Mouse (Mus musculus) heart, embryonic 16.5 days (tissue): ENCODE data around the gene Jade1. TPM values are rescaled to one million over a fixed set of nuclear protein-coding genes. Genes with fewer than 3 reads are reported as not detected.

ENCODE experiments used
- ATAC-seq: fragments of 200-750 bp; cut with Nextera tagmentation; replicated peaks from 2 replicates; pipeline ENCODE4 v1.8.0; 2017; ENCODE audit warnings: moderate number of reproducible peaks; ENCODE audit not compliant: insufficient read depth, low FRiP score; ENCODE audit errors: extremely low read depth
- H3K27ac ChIP-seq: fragments of 300-500 bp; sonication (generic); 2 replicates; pipeline ENCODE4 v1.5.1; 2014; ENCODE audit warnings: mild to moderate bottlenecking, low read length, control low read depth, moderate library complexity
- H3K27me3 ChIP-seq: fragments of 300-500 bp; sonication (generic); 2 replicates; pipeline ENCODE4 v1.6.1; 2014; ENCODE audit warnings: low read length, mixed read lengths; ENCODE audit not compliant: control insufficient read depth, insufficient read depth
- H3K36me3 ChIP-seq: fragments of 300-500 bp; sonication (generic); 2 replicates; pipeline ENCODE4 v1.6.1; 2014; ENCODE audit not compliant: control insufficient read depth, insufficient read depth
- H3K4me1 ChIP-seq: fragments of 300-500 bp; sonication (generic); 2 replicates; pipeline ENCODE4 v1.6.1; 2014; ENCODE audit warnings: low read length, mixed read lengths; ENCODE audit not compliant: control insufficient read depth, insufficient read depth
- H3K4me2 ChIP-seq: fragments of 300-500 bp; sonication (generic); 2 replicates; pipeline ENCODE4 v1.6.1; 2014; ENCODE audit warnings: low read depth, mild to moderate bottlenecking, control low read depth, low read length
- H3K4me3 ChIP-seq: fragments of 300-500 bp; sonication (generic); 2 replicates; pipeline ENCODE4 v1.5.1; 2014; ENCODE audit warnings: mild to moderate bottlenecking, control low read depth, low read length
- H3K9ac ChIP-seq: fragments of 300-500 bp; sonication (generic); 2 replicates; pipeline ENCODE4 v1.6.1; 2014; ENCODE audit warnings: low read length, control low read depth
- H3K9me3 ChIP-seq: fragments of 300-500 bp; sonication (generic); replicated peaks from 2 replicates; pipeline ENCODE4 v1.6.1; 2016; ENCODE audit warnings: low read length; ENCODE audit not compliant: control insufficient read depth
- WGBS: fragments of 180-500 bp; shearing (Covaris S2); extraction: QIAGEN DNeasy Blood & Tissue Kit; methylation state at CpG from one replicate; pipeline ENCODE4 v1.1.7; 2014; 5-methylcytosine and 5-hydroxymethylcytosine counted together
- polyA plus RNA-seq: library from polyadenylated mRNA; unstranded; fragments of >200 nt; fragmentation: Nextera tagmentation; extraction: Ambion mirVana; gene quantifications from 2 replicates; pipeline ENCODE4 v1.2.1, GENCODE M21; 2015

Gene Jade1
- polyA plus RNA-seq, 1 experiment from 2014 or later: 13.4 TPM

DNA sequence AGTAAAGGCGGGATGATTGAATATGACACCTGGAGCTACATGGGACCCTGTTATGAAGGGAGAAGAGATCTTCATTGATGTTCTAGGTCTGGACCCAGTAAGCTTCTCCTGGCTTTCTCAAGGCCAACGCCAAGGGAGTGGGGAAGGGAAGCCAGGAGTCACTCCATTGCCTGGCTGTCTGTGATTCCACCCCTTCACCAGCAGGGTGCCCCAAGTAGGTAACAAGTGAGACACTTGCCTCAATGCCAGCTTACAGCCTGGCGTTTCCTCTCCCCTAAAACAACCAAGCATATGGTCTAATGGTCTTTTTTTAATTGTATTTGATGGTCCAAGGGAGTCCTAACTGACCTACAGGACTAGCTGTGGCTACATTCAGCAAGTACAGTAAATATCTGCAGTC is 14.2 kb upstream of the Jade1 start:
- Histone ChIP-seq H3K4me3 (no peak overlapping the region), H3K27ac (no peak overlapping the region), H3K9ac (no peak overlapping the region), H3K27me3 (no peaks in the 10 kb centered on the region), H3K4me1 (0 out of 2 replicates have a peak, but pooled peaks cover 9% of the 10 kb centered on the region), H3K36me3 (no peaks in the 10 kb centered on the region), H3K9me3 (no peaks in the 10 kb centered on the region), H3K4me2 (no peak overlapping the region)
- WGBS: 79% methylated on average over 3 of the region's 3 CpGs
- no peak for ATAC-seq

DNA sequence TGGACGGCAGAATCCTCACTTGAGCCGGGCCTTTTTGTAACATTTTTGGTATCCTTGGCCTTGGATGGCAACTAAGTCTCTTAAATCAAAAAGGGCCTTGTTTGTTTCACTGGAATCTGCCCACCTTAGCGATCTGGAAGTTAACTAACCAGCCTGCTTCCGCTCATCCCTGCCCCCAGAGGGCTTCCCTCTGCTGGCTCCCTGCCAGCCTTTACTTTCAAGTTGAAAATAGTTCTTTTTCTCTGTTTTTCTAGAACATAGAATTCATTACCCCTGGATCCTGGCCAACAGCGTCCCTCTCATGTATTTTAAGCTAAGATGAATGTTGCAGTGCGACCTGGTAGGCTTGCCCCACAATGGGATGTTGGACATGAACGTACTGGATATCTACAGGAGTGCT is 11.1 kb upstream of the Jade1 start:
- no peak overlapping the region for H3K4me2 ChIP-seq
- no peak overlapping the region for H3K9ac ChIP-seq
- no peaks in the 10 kb centered on the region for H3K27me3 ChIP-seq
- H3K27ac ChIP-seq: no peak overlapping the region
- WGBS: 51% methylated on average over 7 of the region's 7 CpGs
- no peak for ATAC-seq
- no peak overlapping the region for H3K4me3 ChIP-seq
- 0 out of 2 replicates have a peak, but pooled peaks cover 4% of the 10 kb centered on the region for H3K4me1 ChIP-seq
- H3K9me3 ChIP-seq: no peaks in the 10 kb centered on the region
- no peaks in the 10 kb centered on the region for H3K36me3 ChIP-seq

DNA sequence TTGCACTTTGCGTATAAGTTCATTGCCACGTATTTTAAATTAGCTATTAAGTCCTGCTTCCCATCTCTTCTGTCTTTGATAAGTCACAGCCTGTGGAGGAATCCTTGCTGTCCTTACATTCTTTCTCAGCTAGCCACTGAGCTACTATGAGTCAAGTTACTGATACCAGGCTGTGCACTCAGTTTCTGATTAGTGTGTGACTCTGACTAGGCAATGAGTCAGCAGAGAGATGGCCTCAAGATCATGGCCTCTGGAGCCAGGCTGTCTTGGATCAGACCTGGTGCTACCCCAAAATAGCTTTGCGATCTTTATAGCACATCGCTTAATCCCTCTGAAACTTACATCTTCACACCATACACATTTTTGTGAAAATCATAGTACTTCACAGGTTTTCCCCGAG is 8.2 kb upstream of the Jade1 start:
- H3K27me3 ChIP-seq: no peaks in the 10 kb centered on the region
- 0 out of 2 replicates have a peak, but pooled peaks cover 4% of the 10 kb centered on the region for H3K4me1 ChIP-seq
- no peak overlapping the region for H3K4me3 ChIP-seq
- no peak for ATAC-seq
- no peaks in the 10 kb centered on the region for H3K36me3 ChIP-seq
- no peak overlapping the region for H3K27ac ChIP-seq
- 86% methylated on average over 5 of the region's 5 CpGs for WGBS
- no peak overlapping the region for H3K4me2 ChIP-seq
- H3K9ac ChIP-seq: no peak overlapping the region
- no peaks in the 10 kb centered on the region for H3K9me3 ChIP-seq

DNA sequence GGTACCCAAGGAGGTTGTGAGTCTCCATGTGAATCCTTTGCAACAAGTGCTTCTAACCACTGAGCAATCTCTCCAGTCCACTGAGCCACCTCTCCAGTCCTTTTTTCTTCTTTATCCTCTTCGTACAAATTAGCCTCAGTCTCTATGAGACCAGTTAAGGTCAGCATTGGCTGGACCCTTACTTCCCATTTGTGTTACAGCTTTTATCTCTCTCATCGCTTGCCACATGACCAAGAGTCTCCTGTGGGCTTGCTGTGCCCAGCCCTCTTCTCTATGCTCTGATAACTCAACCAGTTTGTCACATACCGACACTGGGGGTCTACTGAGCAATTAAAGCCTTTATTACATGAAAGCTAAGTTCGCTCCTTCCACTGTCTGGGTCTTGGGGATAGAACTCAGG is 7.3 kb upstream of the Jade1 start:
- Histone ChIP-seq H3K27me3 (no peaks in the 10 kb centered on the region), H3K9ac (no peak overlapping the region), H3K4me2 (no peak overlapping the region), H3K9me3 (no peaks in the 10 kb centered on the region), H3K27ac (no peak overlapping the region), H3K36me3 (no peaks in the 10 kb centered on the region), H3K4me3 (no peak overlapping the region), H3K4me1 (peaks cover 9% of the 10 kb centered on the region; the same call in 1 of the 2 replicates)
- ATAC-seq: no peak
- 79% methylated on average over 4 of the region's 4 CpGs for WGBS

DNA sequence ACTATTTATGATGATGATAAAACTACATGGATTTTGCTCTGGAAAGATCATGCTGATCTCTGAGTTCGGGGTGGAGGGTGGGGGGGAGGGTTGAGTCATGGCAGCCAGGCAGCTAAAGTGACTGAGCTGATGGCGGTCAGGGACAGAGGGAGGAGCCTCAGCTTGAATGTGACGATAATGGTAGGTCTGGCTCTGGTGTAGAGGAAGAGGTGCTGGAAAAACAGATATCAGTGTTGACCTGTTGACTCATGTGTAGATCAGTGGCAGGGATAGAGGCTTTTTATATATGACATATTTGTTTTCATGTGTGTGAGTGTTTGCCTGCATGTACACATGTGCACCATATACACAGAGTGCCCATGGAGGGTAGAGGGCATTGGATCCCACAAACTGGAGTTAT is 3.9 kb upstream of the Jade1 start:
- Histone ChIP-seq H3K27me3 (no peaks in the 10 kb centered on the region), H3K4me3 (no peak overlapping the region), H3K4me1 (peaks cover 6% of the 10 kb centered on the region; the same call in 1 of the 2 replicates), H3K4me2 (no peak overlapping the region), H3K27ac (no peak overlapping the region), H3K9me3 (0 out of 2 replicates have a peak, but pooled peaks cover 2% of the 10 kb centered on the region), H3K36me3 (no peaks in the 10 kb centered on the region), H3K9ac (no peak overlapping the region)
- ATAC-seq: no peak
- WGBS: 66% methylated on average over 3 of the region's 3 CpGs

DNA sequence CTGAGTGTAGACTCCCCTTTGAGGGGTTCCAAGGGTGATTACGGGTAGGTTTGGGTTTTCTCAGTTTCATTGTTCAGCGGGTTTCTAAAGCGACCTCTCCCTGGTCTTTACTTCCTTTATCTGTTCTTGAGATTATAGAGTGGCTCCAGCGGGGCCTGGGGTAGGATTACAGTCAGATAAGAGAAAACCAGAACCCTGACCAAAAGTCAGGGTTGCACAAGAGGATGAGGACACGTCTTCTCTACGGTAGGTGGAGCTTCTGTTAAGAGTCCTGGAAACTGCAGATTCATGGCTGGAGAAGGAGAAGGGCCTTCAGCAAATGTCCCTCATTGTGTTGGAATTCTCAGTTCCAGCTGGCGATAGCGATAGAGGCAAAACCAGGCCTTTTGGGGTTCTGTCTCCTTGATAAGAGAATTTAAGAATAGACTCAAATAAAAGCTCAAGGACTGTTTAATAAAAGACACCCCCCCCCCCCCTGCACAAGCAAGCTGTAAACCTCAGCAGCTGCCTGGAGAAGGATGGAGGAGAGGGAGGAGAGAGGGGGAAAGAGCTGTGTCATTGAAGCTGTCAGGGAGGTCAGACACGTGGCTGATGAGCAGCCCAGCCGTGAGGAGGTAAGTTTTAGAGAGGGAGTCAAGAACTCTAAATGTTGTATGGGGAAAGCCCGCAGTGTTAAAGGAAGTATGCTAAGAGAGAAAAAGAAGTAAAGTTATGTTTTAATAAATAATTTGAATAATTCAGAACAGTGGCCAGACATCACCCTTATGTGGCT is 2.6 kb upstream of the Jade1 start:
- 34% methylated on average over 11 of the region's 11 CpGs for WGBS
- no peaks in the 10 kb centered on the region for H3K36me3 ChIP-seq
- no peak overlapping the region for H3K4me2 ChIP-seq
- H3K9me3 ChIP-seq: 0 out of 2 replicates have a peak, but pooled peaks cover 2% of the 10 kb centered on the region
- no peak overlapping the region for H3K27ac ChIP-seq
- no peak for ATAC-seq
- no peaks in the 10 kb centered on the region for H3K27me3 ChIP-seq
- no peak overlapping the region for H3K4me3 ChIP-seq
- H3K4me1 ChIP-seq: peaks cover 6% of the 10 kb centered on the region; the same call in 1 of the 2 replicates
- H3K9ac ChIP-seq: no peak overlapping the region

DNA sequence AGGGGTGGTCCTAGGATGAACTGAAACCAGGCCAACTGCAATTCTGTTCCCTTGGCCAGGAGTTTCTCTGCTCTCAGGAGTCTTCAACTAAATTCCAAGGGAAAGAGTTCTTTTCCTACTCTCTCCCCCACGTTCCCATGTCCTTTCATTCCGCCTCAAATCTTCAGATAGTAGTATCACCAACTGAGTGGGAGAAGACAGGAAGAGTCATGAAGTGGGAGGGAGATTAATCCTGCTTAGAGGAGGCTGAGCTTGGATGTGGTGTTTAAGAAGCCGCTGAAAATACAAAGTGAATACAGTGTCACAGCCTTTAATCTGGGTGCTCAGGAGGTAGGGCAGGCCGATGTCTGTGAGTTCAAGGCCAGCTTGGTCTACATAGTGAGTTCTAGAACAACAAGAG is 1.9 kb upstream of the Jade1 start:
- WGBS: 42% methylated on average over 4 of the region's 4 CpGs
- H3K27me3 ChIP-seq: no peaks in the 10 kb centered on the region
- H3K4me2 ChIP-seq: no peak overlapping the region
- no peak overlapping the region for H3K27ac ChIP-seq
- H3K36me3 ChIP-seq: no peaks in the 10 kb centered on the region
- H3K4me1 ChIP-seq: peaks cover 6% of the 10 kb centered on the region; the same call in 1 of the 2 replicates
- no peak overlapping the region for H3K9ac ChIP-seq
- no peak for ATAC-seq
- 0 out of 2 replicates have a peak, but pooled peaks cover 2% of the 10 kb centered on the region for H3K9me3 ChIP-seq
- no peak overlapping the region for H3K4me3 ChIP-seq

DNA sequence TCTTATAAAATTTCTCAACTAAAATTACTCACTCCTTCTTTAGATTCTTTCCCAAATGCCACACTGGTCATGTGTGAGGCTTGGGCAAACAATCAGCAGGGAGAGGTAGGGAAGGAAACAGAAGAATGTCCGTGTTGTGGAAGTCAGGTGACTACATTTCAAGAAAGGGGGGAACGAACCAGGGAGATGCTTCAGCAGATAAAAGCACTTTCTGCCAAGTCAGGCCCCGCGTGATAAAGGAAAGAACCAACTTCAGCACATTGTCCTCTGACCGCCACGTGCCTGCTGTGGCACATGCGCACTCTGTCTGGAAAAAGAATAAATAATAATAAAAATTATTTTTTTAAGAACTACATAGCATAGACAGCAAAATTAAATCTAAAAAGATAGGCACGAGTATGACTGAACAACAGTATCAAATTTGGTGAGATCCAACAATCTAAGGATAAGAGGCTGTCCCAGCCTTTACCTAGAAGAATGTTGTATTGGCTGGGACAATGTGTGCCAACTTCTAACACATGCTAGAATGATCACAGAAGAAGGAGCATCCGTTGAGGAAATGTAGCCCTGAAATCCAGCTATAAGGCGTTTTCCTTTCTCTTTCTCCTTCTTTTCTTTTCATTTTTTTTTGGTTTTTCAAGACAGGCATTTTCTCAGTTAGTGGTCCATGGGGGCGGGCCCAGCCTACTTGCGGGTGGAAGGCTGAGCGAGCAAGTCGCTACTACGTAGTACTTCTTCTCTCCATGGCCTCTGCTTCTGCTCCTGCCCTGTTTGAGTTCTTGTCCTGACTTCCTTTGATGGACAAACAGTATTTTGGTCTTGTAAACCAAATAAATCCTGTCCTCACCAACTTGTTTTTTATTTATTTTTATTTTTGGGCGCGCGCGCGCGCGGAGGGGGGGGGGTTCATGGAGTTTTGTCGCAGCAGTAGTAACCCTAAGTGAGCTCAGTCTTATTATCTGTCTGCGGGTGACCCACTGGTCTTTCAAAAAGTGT is 753 bp upstream of the Jade1 start:
- 0 out of 2 replicates have a peak, but pooled peaks cover 2% of the 10 kb centered on the region for H3K9me3 ChIP-seq
- H3K4me1 ChIP-seq: peaks cover 6% of the 10 kb centered on the region; the same call in 1 of the 2 replicates
- no peak for ATAC-seq
- H3K4me2 ChIP-seq: no peak overlapping the region
- H3K27ac ChIP-seq: no peak overlapping the region
- no peak overlapping the region for H3K9ac ChIP-seq
- no peak overlapping the region for H3K4me3 ChIP-seq
- 88% methylated on average over 24 of the region's 24 CpGs for WGBS
- H3K27me3 ChIP-seq: no peaks in the 10 kb centered on the region
- H3K36me3 ChIP-seq: no peaks in the 10 kb centered on the region
